ENCODE assay signal across 8 mouse cellular contexts in genomic region chr11:50130811-50131766, GRCm38 (mm10). TPM values are rescaled to one million over a fixed set of nuclear protein-coding genes. Genes with fewer than 3 reads are reported as not detected.
DNase-seq lines count a peak whose midpoint lies in the region; ATAC-seq and TF ChIP-seq lines count a peak whose summit lies in the region.

Tbc1d9b (plus strand) TSS chr11:50131396.

- peak within 1 kb of the TSS; percentile 98 for H3K9ac ChIP-seq in kidney, embryonic 15.5 days

- no peak for TF ChIP-seq POLR2A in bone marrow macrophage, adult 2 months (IDR thresholded peaks at IDR 0.05; ENCODE audit: borderline replicate concordance, low read depth, low read length)
- TF ChIP-seq POLR2A in embryonic fibroblast, embryonic 13.5 days (IDR thresholded peaks at IDR 0.05; ENCODE audit: low read depth, low read length) = peak; percentile 84

- peak within 1 kb of the TSS; percentile 88 for H3K4me3 ChIP-seq in bone marrow macrophage, adult 2 months (ENCODE audit: insufficient read depth, low read length)
- H3K4me3 ChIP-seq in embryonic fibroblast, embryonic 13.5 days (ENCODE audit: insufficient read depth, low read length) = peak within 1 kb of the TSS; percentile 76
- H3K4me3 ChIP-seq in heart, embryonic 10.5 days = peak within 1 kb of the TSS; percentile 92
- H3K4me3 ChIP-seq in kidney, embryonic 15.5 days (replicated peaks) = peak within 1 kb of the TSS; percentile 85

- H3K27ac ChIP-seq in bone marrow macrophage, adult 2 months (ENCODE audit: insufficient read depth, low read depth, low read length) = peak within 1 kb of the TSS; percentile 54
- H3K27ac ChIP-seq in embryonic fibroblast, embryonic 13.5 days (ENCODE audit: insufficient read depth, low read length) = no peak within 1 kb of the TSS
- H3K27ac ChIP-seq in heart, embryonic 10.5 days = peak within 1 kb of the TSS; percentile 99
- peak within 1 kb of the TSS; percentile 84 for H3K27ac ChIP-seq in kidney, embryonic 15.5 days

- H3K4me2 ChIP-seq in kidney, embryonic 15.5 days = peak within 1 kb of the TSS; percentile 74

- TF ChIP-seq CTCF in bone marrow macrophage, adult 2 months (IDR thresholded peaks at IDR 0.05; ENCODE audit: low read depth, low read length) = peak; percentile 57
- TF ChIP-seq CTCF in embryonic fibroblast, embryonic 13.5 days (IDR thresholded peaks at IDR 0.05; ENCODE audit: borderline replicate concordance, insufficient read depth, low read length) = peak; percentile 89

- H3K4me1 ChIP-seq in bone marrow macrophage, adult 2 months (ENCODE audit: control insufficient read depth, insufficient read depth, low read length) = peaks cover 26% of the 10 kb centered on the region
- H3K4me1 ChIP-seq in embryonic fibroblast, embryonic 13.5 days (ENCODE audit: control insufficient read depth, insufficient read depth, low read length) = 0 out of 2 replicates have a peak, but pooled peaks cover 4% of the 10 kb centered on the region
- peaks cover 34% of the 10 kb centered on the region for H3K4me1 ChIP-seq in heart, embryonic 10.5 days
- peaks cover 22% of the 10 kb centered on the region for H3K4me1 ChIP-seq in kidney, embryonic 15.5 days

- 1% methylated on average over 77 of the region's 77 CpGs for WGBS in heart, embryonic 10.5 days
- WGBS in kidney, embryonic 15.5 days = under 1% methylated on average over 71 of the region's 77 CpGs

- H3K9me3 ChIP-seq in heart, embryonic 10.5 days = no peaks in the 10 kb centered on the region
- H3K9me3 ChIP-seq in kidney, embryonic 15.5 days (replicated peaks) = no peaks in the 10 kb centered on the region

- ATAC-seq in kidney, embryonic 15.5 days (replicated peaks; ENCODE audit: low FRiP score) = peak; percentile 93
- ATAC-seq in monocyte, adult 5-6 weeks (replicated peaks; ENCODE audit: insufficient number of reproducible peaks, low FRiP score, low TSS enrichment, poor library complexity, severe bottlenecking) = peak; percentile 73

- peak; percentile 93 for DNase-seq in A20 (ENCODE audit: low read depth, low spot score)
- DNase-seq in heart, embryonic 10.5 days (ENCODE audit: low spot score) = peak; percentile 93
- DNase-seq in liver = peak; percentile 93
- peak; percentile 93 to 99 for DNase-seq in spleen, postnatal 4 days (ENCODE audit: low spot score in 2 of 2)

- peaks cover 8% of the 10 kb centered on the region for H3K36me3 ChIP-seq in heart, embryonic 10.5 days
- peaks cover 5% of the 10 kb centered on the region for H3K36me3 ChIP-seq in kidney, embryonic 15.5 days

- no peaks in the 10 kb centered on the region for H3K27me3 ChIP-seq in heart, embryonic 10.5 days (ENCODE audit: insufficient read depth, poor library complexity, severe bottlenecking)
- H3K27me3 ChIP-seq in kidney, embryonic 15.5 days = no peaks in the 10 kb centered on the region

RNA-seq across cellular contexts. Expression of gene Tbc1d9b, which starts in this region (rescaled TPM):
- 54.8 and 68.9 TPM in 2 replicates for polyA plus RNA-seq in bone marrow macrophage, adult 2 months (2012; ENCODE audit: insufficient read depth, insufficient read length, missing spikeins)
- 72.3 and 76.8 TPM in 2 replicates for polyA plus RNA-seq in embryonic fibroblast, embryonic 13.5 days (2011; ENCODE audit: insufficient read length, low read depth, missing spikeins)
- polyA plus RNA-seq in heart, embryonic 10.5 days (2016; fragmentation: Nextera tagmentation; extraction: Ambion mirVana) = 29.5 and 36.5 TPM in 2 replicates
- 40.0 and 42.9 TPM in 2 replicates for polyA plus RNA-seq in kidney, embryonic 15.5 days (2015; fragmentation: Nextera tagmentation; extraction: Ambion mirVana)
- total RNA-seq in monocyte, adult 5-6 weeks (2017) = 34.9 to 89.4 TPM (median 86.4 TPM) in 3 replicates
